Mouse (Mus musculus): ENCODE measurements around the gene Nmnat2.

The Nmnat2 gene

DNA sequence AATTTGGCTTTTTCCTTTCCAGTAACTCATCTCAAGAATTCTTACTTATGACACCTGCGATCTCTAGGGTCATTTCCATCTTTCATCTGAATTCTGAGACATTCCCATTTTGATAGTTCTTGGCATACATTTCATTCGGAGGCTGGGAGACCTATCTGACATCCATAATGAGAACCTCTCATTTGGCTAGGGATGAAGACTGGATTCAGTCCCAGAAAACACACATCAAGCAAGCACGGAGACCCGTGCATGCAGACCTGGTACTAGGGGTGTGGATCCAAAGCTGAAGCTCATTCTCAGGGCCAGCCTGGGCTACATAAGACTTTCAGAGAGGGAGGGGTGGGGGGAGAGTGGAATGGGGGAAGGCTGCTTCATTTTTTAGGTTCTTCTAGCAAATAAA, 68.2 kb downstream of the Nmnat2 start:
- DNase-seq: no peak

DNA sequence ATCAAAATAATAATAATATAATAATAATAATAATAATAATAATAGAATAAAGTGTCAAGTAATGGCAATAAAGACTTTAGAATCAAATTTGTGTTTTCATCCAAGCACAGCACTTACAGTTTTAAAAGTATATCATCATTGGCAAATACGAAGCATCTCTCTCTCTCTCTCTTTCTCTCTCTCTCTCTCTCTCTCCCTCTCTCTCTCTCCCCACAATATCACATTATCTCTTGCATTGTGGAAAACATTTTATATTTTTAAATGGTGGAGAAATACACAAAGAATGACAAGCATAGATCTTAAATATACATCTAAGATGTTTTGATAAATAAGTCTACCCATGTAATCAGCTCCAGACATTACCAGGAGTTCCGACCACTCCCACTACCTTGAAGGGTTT, 69.1 kb downstream of the Nmnat2 start:
- DNase-seq: no peak

DNA sequence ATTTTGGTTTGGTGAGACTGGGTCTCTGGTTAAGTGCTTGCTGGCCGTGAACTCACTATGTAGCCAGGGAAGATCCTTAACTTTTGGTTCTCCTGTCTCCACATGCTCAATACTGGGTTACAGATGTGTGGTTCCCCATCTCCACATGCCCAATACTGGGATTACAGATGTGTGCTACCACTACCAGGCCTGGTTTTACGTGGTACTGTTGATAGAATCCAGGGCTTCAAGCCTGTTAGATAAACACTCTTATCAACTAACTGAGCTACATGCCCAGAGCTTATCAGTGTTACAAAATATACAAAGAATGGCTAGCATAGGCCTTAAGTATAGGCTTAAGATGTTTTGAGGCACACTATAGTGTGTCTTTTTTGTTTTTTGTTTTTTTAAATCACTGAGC, 69.7 kb downstream of the Nmnat2 start:
- DNase-seq: no peak

DNA sequence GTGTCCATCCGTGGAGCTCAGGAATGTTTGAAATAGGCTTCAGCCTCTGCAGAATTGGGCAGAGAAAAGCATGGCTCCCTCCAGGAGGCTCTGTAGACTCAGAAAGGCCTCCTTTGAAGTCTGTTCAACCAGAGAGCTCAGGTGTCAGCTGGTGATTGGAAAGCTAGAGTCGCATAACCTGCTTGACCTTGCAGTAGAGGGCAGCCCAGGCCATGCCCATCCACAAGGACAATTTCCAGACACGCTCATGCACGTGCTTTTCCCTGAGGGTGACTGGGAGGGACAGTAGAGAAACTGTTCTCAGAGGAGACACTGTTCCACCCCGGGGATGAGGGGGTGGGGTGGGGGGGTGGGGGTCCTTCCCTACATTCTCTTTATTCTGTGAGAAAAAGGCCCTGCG, 76.6 kb downstream of the Nmnat2 start:
- DNase-seq: no peak

DNA sequence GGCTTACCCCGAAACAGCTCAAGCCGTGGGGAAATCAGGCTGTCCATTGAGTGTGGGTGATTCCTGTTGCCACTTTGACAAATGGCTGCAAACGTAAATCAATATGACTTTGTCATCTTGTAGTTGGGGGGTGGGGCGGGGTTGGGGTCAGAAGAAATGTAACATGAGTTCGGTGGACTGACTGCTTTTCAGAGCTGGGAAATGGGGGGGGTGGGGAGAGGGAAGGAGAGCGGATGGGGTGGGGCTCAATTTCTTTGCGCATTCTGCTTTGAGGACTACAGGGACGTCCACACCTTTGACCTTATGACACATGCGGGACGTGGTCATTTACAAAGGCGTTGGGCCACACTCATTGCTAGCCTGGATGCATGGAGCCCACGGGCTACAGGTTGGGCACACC, 77.2 kb downstream of the Nmnat2 start:
- DNase-seq: no peak

DNA sequence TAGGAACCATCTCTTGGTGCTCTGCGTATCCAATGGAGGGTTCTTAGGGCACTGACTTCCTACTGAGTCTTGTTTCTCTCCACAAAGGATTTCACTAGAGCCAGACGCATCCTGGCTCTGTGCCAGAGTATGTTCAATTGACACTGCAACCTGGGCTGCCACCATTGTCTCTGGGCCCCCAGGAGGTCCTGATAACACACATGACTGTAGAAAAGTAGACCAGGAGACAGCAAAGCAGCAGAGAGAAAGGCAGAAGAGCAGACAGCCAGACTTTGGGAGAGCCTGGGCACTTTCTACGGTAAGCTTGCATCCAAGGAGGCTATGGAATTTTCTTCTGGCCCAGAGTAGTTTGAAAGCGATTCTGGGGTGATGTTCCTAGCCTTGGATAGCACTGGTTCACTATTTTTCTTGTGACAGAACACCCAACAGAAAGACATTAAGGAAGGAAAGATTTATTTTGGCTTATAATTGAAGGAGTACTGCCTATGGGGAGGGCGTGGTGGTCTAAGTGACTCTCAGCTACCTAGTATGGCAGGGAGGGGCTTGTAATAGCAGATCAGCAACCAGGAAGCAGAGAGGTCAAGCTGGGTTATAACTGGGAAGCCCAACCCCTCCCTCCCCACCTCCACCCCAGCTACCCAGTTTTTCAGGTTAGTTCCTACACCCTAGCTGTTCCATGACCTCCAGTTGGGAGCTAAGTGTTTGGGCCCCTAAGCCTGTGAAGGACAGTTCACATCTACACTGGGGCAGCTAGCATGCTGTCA, 78.5 kb downstream of the Nmnat2 start:
- no peak for DNase-seq

DNA sequence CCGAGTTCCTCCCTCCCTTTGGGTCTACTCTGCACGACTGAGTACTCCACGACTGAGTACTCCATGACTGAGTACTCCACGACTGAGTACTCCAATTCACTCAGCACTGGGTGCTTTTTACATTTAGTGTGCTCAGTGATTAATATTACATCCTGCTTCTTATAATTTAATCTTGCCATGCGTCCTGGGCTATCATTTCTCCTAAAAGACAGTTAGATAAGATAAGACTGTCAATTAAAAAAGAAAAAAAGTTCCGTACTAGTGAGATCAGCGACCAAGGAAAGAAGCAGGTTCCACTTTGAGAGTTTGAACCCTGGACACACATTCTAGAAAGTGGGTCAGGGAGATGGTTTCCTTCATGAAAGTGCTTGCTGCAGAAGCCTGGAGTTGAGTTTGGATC, 79.3 kb downstream of the Nmnat2 start:
- DNase-seq: no peak

DNA sequence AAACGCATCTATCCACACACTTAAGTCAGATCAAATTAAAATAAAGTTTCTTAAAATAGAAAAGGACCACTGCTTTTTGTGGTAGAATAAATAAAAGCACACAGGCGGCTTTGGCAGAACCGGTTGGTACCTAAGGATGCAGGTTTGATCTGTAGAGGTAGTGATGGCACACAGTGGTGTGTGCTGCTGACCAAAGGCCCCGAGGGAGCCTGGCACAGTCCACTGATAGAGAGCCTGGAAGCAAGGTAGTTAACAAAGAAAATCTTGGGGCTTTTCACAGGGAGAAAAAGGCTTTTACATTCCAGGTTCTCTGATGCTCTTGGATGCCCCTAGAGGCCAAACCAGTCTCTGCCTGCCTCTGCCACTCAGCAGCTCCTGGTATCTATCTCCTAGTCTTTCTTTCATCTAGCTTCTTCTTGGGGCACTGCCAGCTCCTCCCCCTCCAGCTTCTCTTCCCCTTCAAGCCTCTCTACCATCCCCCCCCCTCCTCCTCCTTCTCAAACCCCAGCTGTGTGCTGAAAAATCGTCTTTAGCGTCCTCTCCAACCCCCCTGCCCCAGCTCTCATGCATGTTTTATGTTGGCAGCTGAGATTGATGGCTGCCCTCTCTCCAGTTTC, 80.6 kb downstream of the Nmnat2 start:
- DNase-seq: peak; percentile 72

DNA sequence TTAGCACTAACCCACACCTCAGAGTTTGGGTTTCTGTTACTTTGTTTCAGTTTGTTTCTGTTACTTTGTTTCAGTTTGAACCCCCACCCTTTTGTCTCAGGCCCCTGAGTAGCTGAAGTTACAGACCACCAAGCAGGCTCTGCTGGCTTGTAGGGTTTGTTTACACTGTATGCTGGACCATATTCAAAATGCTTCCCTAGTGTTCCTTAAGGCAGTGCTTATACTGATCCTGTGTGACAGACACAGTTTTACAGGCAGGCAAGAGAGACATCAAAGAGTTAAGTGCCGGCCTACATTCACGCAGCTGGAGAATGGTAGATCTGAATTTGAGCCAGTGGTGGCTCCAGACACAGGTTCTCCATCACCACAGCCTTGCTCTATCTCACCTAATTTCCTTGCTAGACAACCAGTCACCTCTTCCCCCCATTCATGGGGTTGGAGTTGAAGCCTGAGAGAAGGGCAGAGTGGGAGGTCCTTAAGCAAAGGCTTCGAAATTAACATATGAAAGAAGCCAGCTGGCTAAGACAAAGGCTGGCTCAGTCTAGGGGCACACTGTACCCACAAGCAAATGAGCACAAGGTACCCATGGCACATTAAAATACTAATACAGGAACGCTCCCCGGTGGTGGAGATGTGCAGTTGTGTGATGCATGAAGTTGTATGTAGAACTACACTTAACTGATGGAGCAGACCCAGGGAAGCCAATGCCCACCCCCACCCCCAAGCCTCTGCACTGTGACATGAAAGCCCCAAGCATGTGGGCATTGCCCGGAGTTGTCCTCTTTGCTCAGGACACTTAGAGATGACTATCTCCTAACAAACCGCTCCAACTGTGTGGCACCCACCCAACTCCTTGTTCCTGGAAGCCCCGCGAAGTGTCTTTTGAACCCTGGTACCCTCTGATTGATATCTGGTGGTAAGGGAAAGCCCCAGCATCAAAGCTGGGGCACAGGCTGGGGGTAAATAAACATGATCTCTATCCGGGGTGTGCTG, 82.9 kb downstream of the Nmnat2 start:
- DNase-seq: no peak

DNA sequence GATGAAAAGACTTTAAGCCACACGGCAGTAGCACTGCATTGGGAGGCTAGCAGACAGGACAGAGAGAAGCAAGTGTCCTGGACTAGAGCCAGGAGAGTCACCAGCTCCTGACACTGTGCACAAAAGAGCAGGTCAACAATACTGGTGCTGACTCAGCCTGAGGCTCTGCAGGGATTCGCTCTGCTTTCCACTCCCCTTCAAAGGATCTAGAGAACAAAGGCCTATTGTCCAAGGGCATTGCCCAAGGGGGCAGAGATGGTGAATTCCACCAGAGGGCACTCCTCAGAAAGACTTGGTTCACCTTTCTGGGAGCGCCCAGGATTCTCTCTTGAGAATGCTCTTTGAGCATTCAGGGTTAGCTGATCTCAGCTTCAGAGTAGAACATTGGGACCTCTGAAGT, 85.3 kb downstream of the Nmnat2 start:
- no peak for DNase-seq

DNA sequence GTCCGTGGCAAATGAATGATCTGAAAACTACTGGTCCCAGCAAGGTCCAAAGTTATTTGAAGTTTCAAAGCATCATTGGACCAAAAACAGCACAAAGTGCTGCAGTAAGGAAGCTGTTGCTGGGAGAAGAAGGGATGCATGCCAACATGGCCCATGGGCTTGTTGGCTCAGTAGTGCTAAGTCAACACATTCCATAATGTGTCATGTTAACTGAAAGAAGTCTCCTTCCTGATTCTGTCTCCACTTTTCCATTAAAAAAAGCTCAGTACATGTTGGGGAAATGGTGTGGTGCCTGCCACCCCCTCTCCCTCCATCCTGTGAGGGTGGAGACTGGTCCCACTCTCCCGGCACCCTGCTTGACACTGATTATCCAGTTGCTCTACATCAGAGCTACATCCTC, 86.3 kb downstream of the Nmnat2 start:
- DNase-seq: no peak

DNA sequence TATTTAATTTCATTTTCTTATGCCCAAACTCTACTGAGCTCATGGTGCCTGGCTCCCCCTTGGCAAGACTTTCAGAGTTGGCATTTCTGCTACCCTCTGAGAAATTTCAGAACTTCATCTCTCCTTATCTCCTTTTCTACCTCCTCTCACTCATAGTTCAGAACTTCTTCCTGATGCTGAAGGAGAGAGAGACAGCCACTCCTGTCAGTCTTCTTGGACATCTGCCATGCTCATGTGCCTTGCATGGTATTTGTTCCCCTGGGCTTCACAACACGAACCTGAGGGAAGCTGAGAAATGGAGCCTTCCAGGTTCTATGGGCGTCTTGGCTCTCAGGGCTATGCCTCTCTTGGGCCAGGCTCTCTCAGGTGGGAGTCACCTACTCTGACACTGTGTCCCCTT, 87.5 kb downstream of the Nmnat2 start:
- DNase-seq: no peak

DNA sequence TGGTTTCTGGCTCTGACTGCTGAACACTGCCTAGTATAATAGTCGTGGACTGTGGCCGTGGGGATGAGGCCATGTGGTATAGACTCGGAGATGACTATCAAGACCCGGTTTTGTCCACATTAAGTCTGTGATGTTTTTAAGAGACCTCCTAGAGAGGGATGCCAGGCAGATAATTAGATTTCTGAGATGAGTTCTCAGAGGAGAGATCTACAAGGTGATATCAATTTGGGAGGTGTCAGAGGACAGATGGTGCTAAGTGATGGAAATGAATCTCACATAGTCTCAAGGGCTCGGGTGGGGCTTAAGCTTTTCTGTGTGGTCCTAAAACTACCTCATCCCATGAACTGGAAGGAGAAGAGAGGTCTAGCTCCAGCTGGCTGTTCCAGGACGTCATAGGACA, 88.5 kb downstream of the Nmnat2 start:
- DNase-seq: no peak

DNA sequence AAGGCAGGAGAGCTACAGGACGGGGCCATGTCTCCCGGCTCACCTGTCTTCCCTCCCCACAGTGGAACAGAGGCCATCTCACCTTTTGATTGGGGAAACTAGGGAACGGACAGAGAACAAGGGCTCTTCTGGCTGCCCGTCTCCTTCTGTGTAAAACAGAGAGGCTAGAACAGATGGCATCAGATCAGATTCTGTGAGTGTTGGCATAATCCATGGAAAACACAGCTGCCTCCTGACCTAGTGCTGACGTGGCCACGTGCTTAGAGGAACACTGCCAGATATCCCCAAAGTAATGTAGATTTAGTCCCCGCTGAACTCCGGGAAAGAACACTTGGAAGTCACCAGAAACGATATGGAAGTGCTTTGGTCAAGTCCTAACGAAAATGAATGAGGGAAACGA, 90.6 kb downstream of the Nmnat2 start:
- DNase-seq: no peak

DNA sequence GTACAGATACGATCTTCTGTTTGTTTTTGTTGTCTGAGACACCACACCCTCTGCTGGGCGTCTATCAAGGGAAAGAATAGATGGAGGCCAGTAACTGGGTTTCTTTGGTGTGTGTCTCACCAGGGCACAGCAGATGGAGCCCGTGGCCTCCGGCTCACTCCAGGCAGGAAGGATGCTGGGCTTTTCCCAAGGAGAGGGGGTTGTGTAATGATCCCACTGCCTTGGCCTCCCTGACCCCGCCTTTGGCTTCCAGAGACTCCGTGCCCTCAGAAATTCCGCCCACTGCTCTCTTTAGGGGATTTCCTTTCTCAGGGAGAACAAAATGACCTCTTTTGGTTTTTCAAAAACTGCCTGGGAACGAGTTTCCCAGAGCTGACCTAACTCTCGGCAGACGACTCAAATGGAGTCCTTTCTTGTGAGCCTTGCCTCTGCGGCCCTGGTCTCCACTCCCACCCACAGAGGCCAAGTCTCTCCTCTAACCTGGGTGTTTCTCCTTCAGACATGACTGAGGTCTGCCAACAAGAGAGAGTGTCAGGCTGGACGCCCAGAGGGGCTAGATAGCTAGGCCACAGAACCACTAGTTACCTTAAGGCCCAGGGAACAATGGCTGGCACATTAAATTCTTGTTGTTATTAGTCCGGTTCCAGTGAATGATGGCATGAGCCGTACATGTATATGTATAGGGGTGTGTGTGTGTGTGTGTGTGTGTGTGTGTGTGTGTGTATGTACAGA, 93.5 kb downstream of the Nmnat2 start:
- DNase-seq: peak; percentile 66

DNA sequence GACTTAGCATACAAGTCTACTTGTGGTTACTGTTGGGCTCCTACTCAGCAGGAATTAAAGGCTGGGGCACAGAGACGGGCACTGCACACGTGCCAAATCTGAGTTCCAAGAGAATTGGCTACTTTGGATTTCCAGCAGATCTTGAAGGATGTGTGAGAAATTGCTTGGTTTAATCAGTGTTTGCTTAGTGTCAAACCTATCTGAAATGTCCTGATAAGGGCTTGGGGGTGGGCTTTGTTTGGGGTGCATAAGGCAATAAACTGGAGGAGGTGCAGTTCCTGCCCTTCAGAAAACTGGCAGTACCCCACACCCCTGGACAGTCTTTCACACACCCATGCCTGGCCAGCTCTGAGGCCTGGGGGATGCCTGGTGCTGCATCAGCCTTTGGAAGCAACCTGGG, 94.7 kb downstream of the Nmnat2 start:
- DNase-seq: no peak

DNA sequence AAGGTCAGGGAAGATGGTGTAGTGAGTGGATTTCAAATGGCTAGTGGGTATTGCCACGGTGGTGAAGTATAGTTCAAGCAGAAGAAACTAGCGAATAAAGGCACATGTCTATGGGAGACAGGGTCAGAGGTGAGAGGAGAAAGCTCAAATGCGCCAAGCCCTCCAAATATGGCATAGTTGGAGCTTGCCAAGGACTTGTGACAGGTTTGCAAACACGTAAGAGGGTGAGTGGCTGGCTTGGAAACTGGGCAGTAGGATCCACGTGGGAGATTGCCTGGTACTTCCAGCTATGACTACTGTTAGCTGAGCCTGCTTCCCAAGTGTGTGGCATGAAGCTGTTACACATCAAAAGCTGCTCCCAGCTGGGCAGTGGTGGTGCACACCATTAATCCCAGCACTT, 96.7 kb downstream of the Nmnat2 start:
- DNase-seq: no peak

DNA sequence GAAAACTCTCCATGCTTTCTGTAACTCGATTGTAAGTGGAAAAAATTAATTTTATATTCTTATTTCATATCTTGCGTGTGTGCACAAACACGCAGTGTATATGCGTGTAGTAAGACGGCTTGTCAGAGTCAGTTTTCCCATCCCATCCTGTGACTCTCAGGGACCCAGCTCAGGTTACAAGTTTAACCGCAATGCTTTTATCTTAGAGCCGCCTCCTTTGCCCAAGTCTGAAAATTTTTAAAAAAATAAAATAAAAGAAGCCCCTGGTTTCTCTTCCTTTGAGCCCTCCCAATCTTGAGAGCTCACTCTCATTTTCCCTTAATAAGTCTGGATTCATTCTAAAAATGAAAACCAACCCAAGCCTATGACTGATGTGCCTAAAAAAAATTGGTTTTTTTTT, 98.8 kb downstream of the Nmnat2 start:
- DNase-seq: no peak

DNA sequence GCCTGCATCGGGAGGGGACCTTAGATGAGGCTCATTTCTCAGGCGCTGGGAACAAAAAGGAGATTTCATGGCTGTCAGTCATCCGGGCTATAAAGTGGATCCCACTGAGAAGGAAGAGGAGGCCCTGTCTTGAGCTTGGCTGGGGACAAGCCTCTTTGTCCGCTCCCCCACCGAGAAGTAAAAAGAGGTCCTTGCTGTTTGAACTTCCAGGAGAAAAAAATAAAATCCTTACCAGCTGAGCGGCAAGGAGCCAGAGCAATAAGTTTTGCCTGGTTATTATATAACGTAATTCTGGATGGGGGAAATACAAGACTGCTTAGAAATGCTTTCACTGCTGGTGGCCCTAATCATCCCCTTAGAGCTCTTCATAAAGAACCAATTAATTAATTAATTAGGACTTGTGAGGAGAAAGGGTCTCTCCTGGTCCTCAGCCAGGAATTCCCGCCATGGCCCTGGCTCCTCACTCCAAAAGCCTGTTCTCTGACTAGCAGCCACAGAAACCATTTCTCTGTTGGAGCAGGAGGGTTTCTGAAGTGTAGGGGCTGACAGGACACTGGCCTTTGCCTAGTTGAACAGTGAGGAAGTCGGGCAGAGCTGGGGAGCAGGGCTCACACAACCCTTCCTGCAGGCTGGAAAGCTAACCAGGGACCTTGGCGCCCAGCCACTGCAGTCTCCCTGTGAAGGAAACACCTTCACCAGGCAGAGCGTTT, 99.5 kb downstream of the Nmnat2 start:
- no peak for DNase-seq

DNA sequence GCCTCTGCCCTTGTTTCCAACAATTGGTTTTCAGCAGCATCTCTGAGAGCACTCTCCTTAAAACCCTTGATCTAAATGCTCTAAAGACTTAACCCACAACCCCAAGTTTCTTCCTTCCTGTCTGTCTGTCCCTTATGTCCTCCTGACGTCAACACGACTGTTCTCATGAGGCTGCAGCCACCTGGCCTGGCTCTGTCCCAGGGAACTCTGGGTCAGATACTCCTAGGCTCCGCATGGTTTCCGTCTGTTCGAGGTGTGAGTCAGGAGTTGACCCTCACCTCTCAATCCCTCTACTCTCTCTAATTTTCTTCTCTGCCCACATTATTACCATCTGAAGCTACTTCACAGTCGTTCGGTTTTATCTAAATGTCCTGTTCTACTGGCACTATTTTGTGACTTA, 103.5 kb downstream of the Nmnat2 start:
- DNase-seq: no peak

DNA sequence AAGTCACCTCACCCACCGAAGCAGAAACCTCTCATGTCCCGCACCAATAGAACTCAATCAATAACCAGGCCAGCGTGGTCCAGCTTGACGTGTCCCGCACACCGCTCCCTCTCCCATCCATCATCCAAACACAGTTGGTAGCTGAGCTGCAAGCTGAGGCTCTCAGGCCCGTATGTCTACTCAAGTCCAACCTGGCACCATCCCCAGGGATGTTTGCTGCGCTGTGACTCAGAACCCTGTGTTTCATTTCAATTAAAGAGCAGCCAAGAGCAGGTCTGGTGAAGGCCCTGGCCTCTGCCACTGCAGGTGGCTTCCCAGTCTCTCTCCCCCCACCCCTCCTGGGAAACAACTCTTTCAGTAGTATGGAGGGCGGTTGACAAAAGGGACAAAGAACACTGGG, 104.8 kb downstream of the Nmnat2 start:
- no peak for DNase-seq

DNA sequence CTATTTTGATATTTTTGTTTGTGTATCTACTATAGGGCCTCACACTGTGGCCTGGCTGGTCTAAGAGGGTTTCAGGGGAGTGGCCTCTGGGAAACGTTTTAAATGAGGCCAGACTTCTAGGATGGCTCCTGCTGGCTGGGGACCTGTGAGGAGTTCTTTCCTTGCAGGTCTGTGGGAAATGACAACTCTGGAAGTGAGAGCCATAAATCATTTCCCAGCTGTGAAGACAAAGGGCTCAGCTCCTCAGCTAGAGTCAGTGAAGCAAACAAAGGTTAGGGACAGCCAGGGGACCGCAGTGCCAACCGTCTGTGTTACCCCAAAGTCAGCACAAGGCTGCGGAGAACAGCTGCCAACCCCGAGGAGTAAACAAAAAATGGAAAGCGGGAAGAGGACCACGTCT, 107.8 kb downstream of the Nmnat2 start:
- no peak for DNase-seq

Data from lung, postnatal 14 days (tissue).